Mouse (Mus musculus): ENCODE results near the gene Palb2. TPM values are rescaled to one million over a fixed set of nuclear protein-coding genes. Genes with fewer than 3 reads are reported as not detected.

Palb2 gene
- polyA plus RNA-seq, 1 experiment from 2014 or later = 13.8 TPM

Other genes with a start within 250 kb of the Palb2 start
- gene Cog7, start 151.3 kb downstream of the Palb2 start, polyA plus RNA-seq (2015; fragmentation: Nextera tagmentation; extraction: Ambion mirVana) = 21.2 and 25.0 TPM in 2 replicates
- gene Gga2, start 111.8 kb downstream of the Palb2 start, polyA plus RNA-seq (2015; fragmentation: Nextera tagmentation; extraction: Ambion mirVana) = 87.9 and 107 TPM in 2 replicates
- 60.2 and 63.2 TPM in 2 replicates for gene Ubfd1, start 65.8 kb downstream of the Palb2 start, polyA plus RNA-seq (2015; fragmentation: Nextera tagmentation; extraction: Ambion mirVana)
- 17.5 and 18.4 TPM in 2 replicates for gene Ears2, start 65.7 kb downstream of the Palb2 start, polyA plus RNA-seq (2015; fragmentation: Nextera tagmentation; extraction: Ambion mirVana)
- gene Ndufab1, start 31.1 kb downstream of the Palb2 start, polyA plus RNA-seq (2015; fragmentation: Nextera tagmentation; extraction: Ambion mirVana) = 708 and 737 TPM in 2 replicates
- gene Dctn5, start 56 bp upstream of the Palb2 start, polyA plus RNA-seq (2015; fragmentation: Nextera tagmentation; extraction: Ambion mirVana) = 115 and 118 TPM in 2 replicates
- gene Plk1, start 26.5 kb upstream of the Palb2 start, polyA plus RNA-seq (2015; fragmentation: Nextera tagmentation; extraction: Ambion mirVana) = 106 and 121 TPM in 2 replicates
- 14.5 and 18.0 TPM in 2 replicates for gene Ern2, start 53.2 kb upstream of the Palb2 start, polyA plus RNA-seq (2015; fragmentation: Nextera tagmentation; extraction: Ambion mirVana)
- gene Chp2, start 86.5 kb upstream of the Palb2 start, polyA plus RNA-seq (2015; fragmentation: Nextera tagmentation; extraction: Ambion mirVana) = 1.8 and 2.2 TPM in 2 replicates
- gene Prkcb, start 155.8 kb upstream of the Palb2 start, polyA plus RNA-seq (2015; fragmentation: Nextera tagmentation; extraction: Ambion mirVana) = 14.3 and 17.3 TPM in 2 replicates

All from stomach, embryonic 15.5 days (tissue).